Mouse (Mus musculus) midbrain, embryonic 11.5 days (tissue): ENCODE measurements around the gene Alpi. TPM values are rescaled to one million over a fixed set of nuclear protein-coding genes. Genes with fewer than 3 reads are reported as not detected.

Experiments
- ATAC-seq: fragments of 200-750 bp; cut with Nextera tagmentation; 2 replicates; pipeline ENCODE4 v1.8.0; 2017; ENCODE audit warnings: moderate TSS enrichment, moderate library complexity; ENCODE audit not compliant: low FRiP score
- DNase-seq: peaks from one replicate; pipeline ENCODE4 v3.0.0; 2015; ENCODE audit warnings: low spot score; ENCODE audit errors: missing footprints
- H3K27ac ChIP-seq: fragments of 300-500 bp; sonication (generic); 2 replicates; pipeline ENCODE4 v1.5.1; 2014; ENCODE audit warnings: low read depth, low read length
- H3K27me3 ChIP-seq: fragments of 300-500 bp; sonication (generic); 2 replicates; pipeline ENCODE4 v1.6.1; 2014; ENCODE audit warnings: mild to moderate bottlenecking, low read length, moderate library complexity, mixed read lengths; ENCODE audit not compliant: control insufficient read depth, insufficient read depth
- H3K36me3 ChIP-seq: fragments of 300-500 bp; sonication (generic); 2 replicates; pipeline ENCODE4 v1.6.1; 2014; ENCODE audit warnings: mild to moderate bottlenecking, low read length, moderate library complexity, mixed read lengths; ENCODE audit not compliant: control insufficient read depth, insufficient read depth
- H3K4me1 ChIP-seq: fragments of 300-500 bp; sonication (generic); 2 replicates; pipeline ENCODE4 v1.6.1; 2014; ENCODE audit warnings: low read length; ENCODE audit not compliant: control insufficient read depth, insufficient read depth
- H3K4me2 ChIP-seq: fragments of 300-500 bp; sonication (generic); 2 replicates; pipeline ENCODE4 v1.6.1; 2014; ENCODE audit warnings: mild to moderate bottlenecking, moderate library complexity
- H3K4me3 ChIP-seq: fragments of 300-500 bp; sonication (generic); 2 replicates; pipeline ENCODE4 v1.5.1; 2014; ENCODE audit warnings: low read depth, low read length
- H3K9ac ChIP-seq: fragments of 300-500 bp; sonication (generic); 2 replicates; pipeline ENCODE4 v1.6.1; 2014; ENCODE audit warnings: low read length
- H3K9me3 ChIP-seq: fragments of 300-500 bp; sonication (generic); 2 replicates; pipeline ENCODE4 v1.6.1; 2016; ENCODE audit warnings: low read length; ENCODE audit not compliant: control insufficient read depth
- WGBS: fragments of 180-500 bp; shearing (Covaris S2); extraction: QIAGEN DNeasy Blood & Tissue Kit; methylation state at CpG from one replicate; pipeline ENCODE4 v1.1.7; 2014; 5-methylcytosine and 5-hydroxymethylcytosine counted together
- polyA plus RNA-seq: library from polyadenylated mRNA; unstranded; fragments of >200 nt; fragmentation: Nextera tagmentation; extraction: Ambion mirVana; gene quantifications from 2 replicates; pipeline ENCODE4 v1.2.1, GENCODE M21; 2014

Alpi gene
- polyA plus RNA-seq, 1 experiment from 2014 or later, result not detected

DNA sequence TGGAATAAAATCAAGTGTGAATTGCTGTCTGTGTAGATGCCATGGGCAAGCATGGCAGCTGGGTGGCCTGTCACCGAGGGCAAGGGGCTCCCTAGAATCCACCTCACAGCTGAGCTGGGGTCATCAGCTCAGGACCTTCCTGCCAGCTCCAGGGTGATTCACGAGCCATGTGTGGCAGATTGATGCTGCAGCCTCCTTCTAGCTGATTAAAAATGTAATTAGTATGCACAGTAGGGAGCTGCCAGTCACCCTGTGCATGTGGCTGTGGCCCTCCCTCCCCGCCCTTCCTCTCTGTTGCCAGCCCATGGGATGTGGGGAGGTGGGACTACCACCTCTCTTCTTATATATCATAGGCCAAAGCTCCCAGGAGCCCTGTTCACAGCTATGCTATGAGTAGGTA is 51.3 kb downstream of the Alpi start:
- WGBS, result 69% methylated on average over 3 of the region's 3 CpGs
- DNase-seq (no peak), ATAC-seq (no peak)
- H3K9ac ChIP-seq, result no peak overlapping the region
- no peaks in the 10 kb centered on the region for H3K4me1 ChIP-seq
- H3K4me2 ChIP-seq, result no peak overlapping the region
- no peaks in the 10 kb centered on the region for H3K36me3 ChIP-seq
- H3K27ac ChIP-seq, result no peak overlapping the region
- no peaks in the 10 kb centered on the region for H3K9me3 ChIP-seq
- no peaks in the 10 kb centered on the region for H3K27me3 ChIP-seq
- H3K4me3 ChIP-seq, result no peak overlapping the region

Other genes starting within 250 kb of the Alpi start
- not detected in 2 replicates for gene Alppl2, start 11.7 kb downstream of the Alpi start, polyA plus RNA-seq
- not detected in 2 replicates for gene Akp3, start 23.4 kb upstream of the Alpi start, polyA plus RNA-seq
- 2.7 and 3.1 TPM in 2 replicates for gene Ecel1, start 54.9 kb upstream of the Alpi start, polyA plus RNA-seq
- gene Prss56, start 81.7 kb upstream of the Alpi start, polyA plus RNA-seq, result not detected in 2 replicates
- not detected in 2 replicates for gene Chrnd, start 89.0 kb upstream of the Alpi start, polyA plus RNA-seq
- gene Chrng, start 103.1 kb upstream of the Alpi start, polyA plus RNA-seq, result not detected in 2 replicates
- gene Eif4e2, start 112.3 kb upstream of the Alpi start, polyA plus RNA-seq, result 130 and 135 TPM in 2 replicates
- 0.58 and 0.83 TPM in 2 replicates for gene Efhd1, start 162.8 kb upstream of the Alpi start, polyA plus RNA-seq
- 50.7 and 51.9 TPM in 2 replicates for gene Gigyf2, start 225.4 kb upstream of the Alpi start, polyA plus RNA-seq